Mouse (Mus musculus) urinary bladder, adult 18-20 months (tissue): ENCODE data around the gene Fgfr2.
A peak's percentile ranks its signal among the peaks of the same experiment; 100 is the strongest.

ENCODE experiments used
- DNase-seq, 2 experiments: peaks; one replicate each; pipeline ENCODE4 v3.0.0; 2022; ENCODE audit warnings: low spot score in 2 of 2, mixed read lengths in 2 of 2

The Fgfr2 gene

GRCm38 (mm10) chr7:132306671-132307412, 816.3 kb downstream of the Fgfr2 start:
- no peak for DNase-seq

DNA sequence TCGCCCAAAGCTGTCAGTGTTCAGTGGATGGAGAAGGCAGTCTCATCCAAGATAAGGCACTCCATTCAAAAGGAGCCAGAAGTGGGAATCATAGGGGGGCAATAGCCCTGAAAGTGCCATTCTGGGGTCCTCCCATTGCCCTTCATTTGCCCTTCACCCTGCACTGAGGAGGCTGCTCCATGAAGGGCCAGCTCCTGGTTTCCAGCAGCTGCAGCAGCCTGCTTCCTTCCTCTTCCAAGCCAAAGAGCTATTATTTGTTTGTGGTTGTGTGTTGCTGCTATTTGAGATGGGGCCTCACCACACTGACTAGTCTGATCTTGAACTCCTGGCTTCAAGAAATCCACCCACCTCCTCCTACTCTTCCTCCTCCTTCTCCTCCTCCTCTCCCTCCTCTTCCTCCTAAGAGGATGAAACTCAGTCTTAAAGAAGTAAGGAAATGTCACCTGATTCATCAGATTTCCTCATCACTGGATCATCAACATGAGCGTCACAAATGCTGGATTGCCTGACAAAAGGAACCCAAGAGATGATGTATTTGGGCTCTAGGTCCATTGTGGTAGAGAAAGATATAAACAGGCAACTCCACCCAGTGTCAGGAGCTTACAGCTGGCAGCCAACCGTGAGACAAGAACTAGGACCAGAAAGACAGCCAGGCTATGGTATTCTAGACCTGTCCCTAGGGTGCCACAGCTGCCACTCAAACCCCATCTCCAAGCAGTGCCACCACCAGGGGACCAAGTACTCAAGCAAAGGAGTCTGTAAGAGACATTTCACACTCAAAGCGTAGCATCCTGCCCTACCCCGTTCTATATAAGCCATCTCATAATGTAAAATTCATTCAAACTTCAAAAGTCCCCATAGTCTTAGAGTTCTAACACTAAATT, 817.4 kb downstream of the Fgfr2 start:
- DNase-seq: no peak

DNA sequence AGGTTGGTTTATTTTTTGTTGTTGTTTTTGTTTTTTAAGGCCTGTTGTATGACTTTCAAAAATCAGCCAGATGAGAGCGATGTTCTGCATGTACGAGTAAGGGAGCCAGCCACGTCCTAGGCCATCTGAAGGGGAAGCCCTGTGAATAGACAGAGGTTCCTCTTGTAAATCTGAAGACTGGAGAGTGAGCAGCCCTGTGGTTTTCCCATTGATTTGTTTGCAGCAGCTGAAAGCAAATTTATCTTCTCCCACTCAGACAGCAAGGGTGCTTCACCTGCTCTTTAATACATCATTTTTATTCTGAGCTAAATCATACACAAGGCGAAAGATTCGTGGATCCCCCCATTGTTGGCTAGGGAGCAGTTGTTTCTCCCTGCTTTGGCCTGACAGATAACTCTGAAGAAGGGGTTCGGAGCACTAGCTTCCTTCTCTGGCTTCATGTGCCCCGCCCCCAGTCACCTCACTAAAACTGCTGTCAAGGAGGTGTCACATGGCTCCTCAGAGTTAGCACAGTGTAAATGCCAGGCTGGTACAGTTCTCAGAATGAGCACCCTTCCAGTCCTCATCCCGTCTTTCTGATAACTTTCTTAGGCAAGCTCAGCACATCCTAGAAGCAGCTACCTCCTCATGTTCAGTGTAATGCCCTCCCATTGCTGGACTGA, 818.6 kb downstream of the Fgfr2 start:
- DNase-seq: no peak

- DNase-seq: no peak
These were observed 819.2 kb downstream of the Fgfr2 start for GRCm38 (mm10) chr7:132303988-132304387.

DNA sequence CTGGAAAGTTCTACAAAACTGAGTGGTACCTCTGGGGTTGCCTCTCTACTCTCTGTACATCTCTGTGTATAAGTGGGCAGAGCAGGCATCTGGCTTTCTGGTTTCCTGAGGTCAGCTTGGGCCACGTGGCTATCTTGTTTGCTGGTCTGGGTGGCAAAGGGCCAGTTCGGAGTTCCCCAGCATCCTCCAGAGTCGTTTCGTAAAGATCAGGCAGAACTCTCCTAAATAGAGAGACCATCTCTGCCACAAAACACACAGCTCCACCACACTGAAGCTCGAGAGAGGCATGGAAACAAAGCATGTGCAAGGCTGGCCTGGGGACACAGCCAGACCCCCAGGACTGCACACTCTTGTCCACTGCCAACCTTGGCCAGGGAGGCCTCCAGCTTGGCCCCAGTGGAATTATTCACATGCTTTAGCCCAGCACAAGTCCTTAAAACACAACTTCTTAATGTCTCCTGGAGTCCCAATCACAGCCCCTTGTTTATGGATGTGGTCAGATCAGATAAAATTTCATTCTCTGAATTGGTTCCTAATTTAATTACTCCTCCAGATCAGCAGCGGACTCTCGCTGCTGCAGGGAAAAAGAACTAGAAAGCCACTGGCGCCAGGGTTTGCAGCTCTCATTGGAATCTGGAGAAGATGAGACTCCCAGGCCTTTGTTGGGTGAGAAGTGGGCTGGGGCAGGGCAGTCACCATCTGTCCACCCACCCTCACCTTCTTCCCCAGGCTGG, 820.5 kb downstream of the Fgfr2 start:
- DNase-seq: no peak

DNA sequence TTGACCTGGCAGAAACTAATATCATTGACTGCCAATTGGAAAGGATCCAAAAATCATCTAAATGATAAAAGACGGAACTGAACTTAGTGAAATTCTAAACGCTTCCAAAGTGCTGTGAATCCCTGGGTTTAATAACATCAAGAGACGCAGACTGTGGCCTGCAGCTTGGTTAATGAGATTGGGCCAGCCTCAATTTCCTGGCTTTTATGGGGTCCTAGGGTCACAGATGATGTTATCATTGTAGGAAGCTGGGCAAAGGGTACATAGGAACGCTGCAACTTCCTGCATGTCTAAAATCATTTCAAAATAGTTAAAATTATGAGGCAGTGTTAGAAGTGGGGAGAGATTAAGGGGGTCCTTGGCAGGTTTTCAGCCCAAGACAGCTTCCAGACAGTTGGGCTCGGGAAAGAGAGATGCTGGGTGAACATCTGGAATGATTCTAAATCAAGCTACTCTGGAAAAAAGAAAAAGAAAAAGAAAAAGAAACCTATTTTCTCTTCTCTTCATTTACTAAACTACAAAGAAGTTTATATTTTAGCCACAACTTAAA, 823.4 kb downstream of the Fgfr2 start:
- DNase-seq: no peak

DNA sequence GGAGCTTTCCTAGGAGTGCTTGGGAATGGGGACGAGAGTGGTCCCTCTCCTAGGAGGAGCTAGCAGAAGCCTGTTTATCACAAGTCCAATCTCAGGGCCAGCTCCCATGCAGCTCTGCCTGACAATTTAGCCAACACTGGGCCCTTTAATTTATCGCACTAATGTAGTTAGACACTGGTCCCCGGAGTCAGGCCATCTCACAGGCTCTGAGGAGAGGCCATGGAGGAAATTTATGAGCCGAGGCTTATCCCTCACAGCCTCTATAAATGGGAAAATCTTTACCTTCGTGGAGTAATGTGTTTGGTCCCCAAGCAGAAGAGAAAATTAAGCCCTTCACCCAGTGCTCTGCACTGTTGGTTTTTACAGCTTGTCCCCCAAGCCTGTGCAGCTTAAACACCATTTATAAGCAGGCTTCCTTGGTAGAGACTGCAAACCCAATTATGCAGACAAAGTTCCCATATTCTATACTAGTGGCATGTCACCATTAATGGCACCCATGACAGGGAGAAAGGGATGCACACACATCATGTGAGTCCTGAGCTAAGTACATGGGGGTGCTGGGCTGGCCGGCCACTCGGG, 824.6 kb downstream of the Fgfr2 start:
- DNase-seq: no peak

GRCm38 (mm10) chr7:132296661-132297443, 826.3 kb downstream of the Fgfr2 start:
- no peak for DNase-seq

GRCm38 (mm10) chr7:132296132-132296531, 827.0 kb downstream of the Fgfr2 start:
- no peak for DNase-seq

DNA sequence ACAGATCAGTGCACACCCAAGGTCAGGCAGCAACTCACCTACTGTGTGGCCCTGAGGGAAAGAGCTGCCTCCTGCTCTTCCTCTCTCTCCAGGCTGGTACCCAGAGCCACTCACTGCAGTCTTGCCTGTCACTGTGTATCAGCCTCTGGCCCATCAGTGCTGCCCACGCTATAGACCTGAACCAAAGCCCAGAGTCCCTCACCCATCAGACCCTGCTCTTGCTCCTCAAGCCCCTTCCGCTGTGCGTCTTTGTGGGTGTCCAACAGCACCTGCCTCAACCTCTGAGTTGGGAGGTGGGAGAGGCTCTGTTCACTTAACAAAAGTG, 835.8 kb downstream of the Fgfr2 start:
- no peak for DNase-seq

DNA sequence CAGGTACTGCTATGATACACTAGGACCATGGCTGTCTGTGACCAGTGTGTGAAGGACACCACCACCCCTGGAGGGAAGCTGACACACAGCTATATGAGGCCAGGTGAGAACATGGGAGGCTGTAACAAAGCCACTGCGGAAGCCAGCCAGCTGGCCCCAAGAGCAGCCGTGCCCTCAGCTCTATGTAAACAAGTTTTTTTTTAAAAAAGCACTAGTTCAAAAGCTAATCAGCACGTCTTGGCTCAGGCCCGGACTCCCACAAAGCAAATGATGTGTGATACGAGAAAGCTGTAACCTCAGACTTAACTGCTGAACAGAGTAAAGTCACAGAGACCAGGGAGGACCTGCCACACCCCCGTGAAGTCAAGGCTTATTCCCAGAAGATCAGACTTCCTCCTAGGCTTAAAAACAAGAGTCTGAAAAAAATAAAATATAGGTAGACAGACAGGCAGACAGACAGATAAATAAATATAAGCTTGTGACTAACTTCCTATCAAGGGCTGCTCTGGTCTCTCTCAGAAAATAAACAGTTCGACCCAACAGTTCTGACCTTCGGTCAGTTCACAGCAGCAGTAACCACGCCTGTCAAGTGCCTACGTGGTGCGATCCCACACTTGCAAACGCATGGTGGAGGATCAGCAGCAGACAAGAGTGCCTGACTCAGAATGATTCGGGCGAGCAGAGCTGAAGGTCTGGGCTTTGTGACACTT, 836.4 kb downstream of the Fgfr2 start:
- DNase-seq: peak; percentile 23 to 36

- no peak for DNase-seq
These were observed 838.4 kb downstream of the Fgfr2 start for GRCm38 (mm10) chr7:132284795-132285194.

DNA sequence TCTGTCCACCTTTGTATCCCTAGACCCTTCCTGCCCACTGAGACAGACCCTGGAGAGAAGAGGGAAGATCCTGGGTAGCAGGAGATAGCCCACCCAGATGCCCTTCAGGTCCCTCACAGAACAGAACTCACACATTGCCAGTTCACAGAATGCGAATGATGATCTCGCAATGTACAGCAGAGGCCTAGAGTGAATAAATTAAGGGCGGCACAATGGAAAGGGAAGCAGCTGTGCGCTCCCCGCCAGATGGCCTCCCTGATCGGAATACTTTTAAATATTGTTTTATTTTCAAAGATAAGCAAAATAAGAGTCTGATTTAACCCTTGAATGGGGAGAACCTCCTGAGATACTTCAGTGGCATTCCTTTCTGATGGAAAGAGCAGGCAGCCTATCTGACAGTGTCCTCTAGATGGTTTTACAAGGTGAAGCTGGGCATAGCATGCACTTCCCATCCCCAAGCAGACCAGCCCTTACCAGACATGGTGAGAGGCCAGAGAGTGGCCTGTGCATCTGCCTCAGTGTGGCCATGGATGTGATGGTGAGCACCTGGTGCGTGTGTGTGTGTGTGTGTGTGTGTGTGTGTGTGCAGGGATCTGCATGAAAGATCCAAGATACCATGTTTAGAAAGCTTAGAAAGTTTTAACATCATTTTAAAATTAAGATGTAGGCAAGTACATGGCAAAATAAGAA, 839.0 kb downstream of the Fgfr2 start:
- DNase-seq: no peak

GRCm38 (mm10) chr7:132282576-132282975, 840.6 kb downstream of the Fgfr2 start:
- DNase-seq: no peak

DNA sequence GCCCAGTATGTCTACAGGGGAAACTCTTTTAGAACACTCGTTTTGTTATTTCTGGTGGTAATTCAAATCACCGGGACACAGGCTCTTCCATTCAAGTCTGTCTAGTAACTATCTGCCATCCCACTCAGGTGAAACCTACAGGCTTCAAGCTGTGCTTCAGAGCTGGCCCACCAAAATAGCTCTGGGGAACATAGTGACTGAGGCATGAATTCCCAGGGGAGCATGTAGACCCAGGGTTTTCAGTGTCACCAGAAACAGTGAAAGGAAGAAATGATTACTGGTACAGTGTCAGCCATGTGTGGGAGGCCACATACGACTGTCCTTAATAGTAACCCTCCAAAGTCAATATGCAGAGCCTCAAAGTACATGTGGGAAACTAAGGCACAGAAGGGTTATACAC, 841.0 kb downstream of the Fgfr2 start:
- no peak for DNase-seq

DNA sequence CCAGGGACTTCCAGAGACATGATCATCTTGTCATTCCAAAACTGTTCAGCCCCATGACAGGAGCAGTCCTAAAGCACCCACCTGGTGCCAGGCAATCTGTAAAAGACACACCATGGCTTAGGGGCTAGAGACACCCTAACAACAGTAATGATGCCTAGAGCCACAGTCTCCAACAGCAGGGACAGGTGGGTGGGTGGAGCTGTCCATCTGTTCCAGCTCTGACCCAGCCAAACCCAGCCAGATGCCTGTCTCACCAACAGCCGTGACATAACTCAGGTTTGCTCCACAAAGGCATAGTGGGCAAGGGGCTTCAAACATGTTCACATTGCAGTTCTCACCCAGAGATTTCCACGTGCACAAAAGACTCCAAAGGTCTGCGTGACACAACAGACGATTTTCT, 841.4 kb downstream of the Fgfr2 start:
- no peak for DNase-seq

GRCm38 (mm10) chr7:132278658-132279057, 844.5 kb downstream of the Fgfr2 start:
- no peak for DNase-seq

DNA sequence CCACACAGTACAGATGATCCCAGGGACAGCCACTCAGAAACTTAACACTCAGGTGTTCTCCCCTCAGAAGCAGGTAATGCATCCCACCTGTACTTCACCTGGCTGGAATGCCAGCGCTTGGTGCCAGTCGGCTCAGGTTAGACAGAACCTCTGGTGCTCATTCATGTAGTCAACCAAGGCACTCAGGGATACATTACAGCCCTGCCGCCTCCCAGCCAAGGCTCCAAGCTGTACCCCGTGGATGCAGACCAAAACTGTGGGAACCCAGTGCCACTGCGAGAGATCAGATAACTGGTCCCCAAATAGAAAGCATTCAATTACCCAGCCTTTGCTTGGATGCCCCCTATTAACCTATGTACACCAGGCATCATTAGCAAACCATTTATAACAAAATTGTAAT, 846.9 kb downstream of the Fgfr2 start:
- DNase-seq: no peak
